Mouse (Mus musculus) left cerebral cortex, postnatal 10 days (tissue): Measurements from ENCODE around the gene Rtp4. TPM values are rescaled to one million over a fixed set of nuclear protein-coding genes. Genes with fewer than 3 reads are reported as not detected.

Experiments used
- DNase-seq, 2 experiments: peaks; one replicate each; pipeline ENCODE4 v3.0.0; 2021 to 2022; ENCODE audit warnings: low spot score in 2 of 2, mixed read lengths in 1 of 2; ENCODE audit errors: extremely low spot score in 1 of 2
- intact Hi-C: fragments of 180-260 bp; cut with DNase I; formaldehyde crosslinking; loops from one replicate; pipeline ENCODE4 v1.15.1; 2025
- total RNA-seq, 2 experiments: library from RNA; stranded (reverse); gene quantifications; 2 replicates each; pipeline ENCODE4 v1.2.3; 2021

Gene Rtp4
- total RNA-seq, 2 experiments from 2014 or later: 1.7 TPM; not detected in 1

- intact Hi-C loops: no loop called here
- no peak for DNase-seq
Observed at GRCm38 (mm10) chr16:23505904-23506687, 14.0 kb upstream of the Rtp4 start.

- DNase-seq: no peak
- intact Hi-C loops: no loop called here
Observed at GRCm38 (mm10) chr16:23511166-23511935, 8.7 kb upstream of the Rtp4 start.

GRCm38 (mm10) chr16:23513401-23513800 lies 6.7 kb upstream of the Rtp4 start:
- intact Hi-C loops: no loop called here
- no peak for DNase-seq

DNA sequence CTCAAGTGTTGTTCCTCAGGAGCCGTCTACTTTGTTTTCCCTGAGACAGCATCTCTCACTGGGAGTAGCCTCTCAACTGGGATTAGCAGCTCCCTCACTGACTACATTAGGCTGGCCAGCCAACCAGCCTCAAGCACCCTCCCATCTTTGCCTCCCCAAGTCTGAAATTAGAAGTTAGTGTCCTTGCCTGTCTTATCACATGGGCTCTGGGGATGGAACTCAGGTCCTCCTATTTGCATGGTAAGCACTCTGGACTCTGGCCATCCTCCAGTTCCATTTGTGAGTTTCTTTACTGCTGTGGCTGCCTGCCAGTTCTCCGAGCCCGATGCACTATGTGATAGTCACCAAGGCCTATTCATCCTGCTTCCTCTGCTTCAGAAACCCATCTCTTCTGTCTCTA lies 4.3 kb upstream of the Rtp4 start:
- intact Hi-C loops: no loop called here
- peak in 1 of 2 experiments; percentile 70 for DNase-seq

- intact Hi-C loops: no loop called here
- DNase-seq: no peak
Observed at GRCm38 (mm10) chr16:23516606-23517005, 3.5 kb upstream of the Rtp4 start.

DNA sequence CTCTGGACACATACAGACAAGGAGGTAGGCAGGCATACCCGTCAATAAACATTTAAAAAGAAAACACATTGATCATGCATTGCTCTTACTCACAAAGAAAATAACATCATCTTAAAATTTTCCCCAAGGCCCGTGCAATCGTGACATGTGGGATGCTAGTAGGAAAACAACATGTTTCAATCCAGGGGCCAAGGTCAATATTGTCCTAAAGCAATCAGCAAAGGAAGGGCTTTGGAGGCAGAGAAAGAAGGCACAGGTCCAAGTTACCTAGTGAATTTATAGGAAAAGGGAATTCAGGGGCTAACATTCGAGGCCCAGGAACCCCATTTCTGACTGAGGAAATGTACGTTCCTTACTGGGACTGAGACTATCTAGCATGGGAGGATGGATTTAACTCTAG lies 2.9 kb upstream of the Rtp4 start:
- intact Hi-C loops: no loop called here
- DNase-seq: no peak

DNA sequence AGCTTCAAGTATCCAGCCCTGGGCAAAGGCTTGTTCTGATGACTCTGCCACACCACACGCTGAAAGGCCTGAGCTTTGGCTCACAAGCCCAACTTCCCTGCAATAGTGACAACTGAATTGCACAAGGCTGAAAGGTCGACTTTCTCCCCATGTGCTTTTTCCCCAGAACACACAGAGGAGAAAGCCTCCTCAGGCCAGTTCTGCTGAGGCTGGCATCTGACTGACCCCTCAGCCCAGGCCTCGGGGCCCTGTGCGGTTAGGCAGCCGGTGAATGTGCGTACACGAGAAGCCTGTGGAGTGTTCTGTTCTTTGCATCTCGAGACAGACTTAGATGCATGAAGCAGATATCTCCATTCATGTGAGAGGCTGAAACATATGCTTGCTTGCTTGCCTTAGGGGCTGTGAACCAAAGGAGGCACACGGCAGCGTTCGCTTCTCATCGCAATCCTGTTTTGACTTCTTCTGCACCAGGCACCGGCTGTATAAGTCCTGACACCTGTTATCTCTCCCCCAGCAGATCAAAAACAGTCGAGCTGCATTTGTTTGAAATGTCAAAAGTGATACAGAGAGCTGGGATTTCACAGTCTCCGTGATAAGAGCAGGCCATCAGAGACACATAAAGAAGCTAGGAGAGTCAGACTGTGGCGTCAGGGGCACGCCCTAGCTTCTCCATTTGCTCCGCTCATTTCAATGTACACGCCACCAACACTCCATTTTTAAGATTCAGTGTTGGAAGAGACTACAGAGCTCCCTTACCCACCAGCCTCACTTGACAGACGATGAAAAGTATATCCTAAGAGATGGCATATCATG lies 2.1 kb upstream of the Rtp4 start:
- no peak for DNase-seq
- intact Hi-C loops: no loop called here

GRCm38 (mm10) chr16:23518567-23519369 lies 1.3 kb upstream of the Rtp4 start:
- intact Hi-C loops: no loop called here
- DNase-seq: no peak

- no peak for DNase-seq
- intact Hi-C loops: no loop called here
Observed at GRCm38 (mm10) chr16:23519771-23520170, 320 bp upstream of the Rtp4 start.

DNA sequence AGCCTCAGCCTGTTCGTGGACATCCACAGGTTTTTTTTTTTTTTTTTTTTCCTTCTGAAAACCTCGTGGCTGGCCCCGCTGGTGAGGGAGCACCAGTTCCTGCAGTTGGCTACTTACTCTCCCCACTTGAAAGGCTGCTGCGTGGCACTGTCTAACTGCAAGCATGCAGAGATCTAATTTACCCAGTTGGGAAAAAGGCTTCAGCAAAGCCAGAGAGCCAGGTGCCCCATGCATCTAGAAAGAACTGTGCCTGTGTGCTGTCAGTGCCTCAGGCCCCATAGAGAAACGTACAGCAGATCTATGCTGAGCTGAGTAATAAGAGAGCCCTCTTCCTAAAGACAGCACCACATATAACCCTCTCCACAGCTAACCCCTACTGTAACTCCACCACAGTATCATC lies 1.0 kb downstream of the Rtp4 start:
- intact Hi-C loops: no loop called here
- no peak for DNase-seq

DNA sequence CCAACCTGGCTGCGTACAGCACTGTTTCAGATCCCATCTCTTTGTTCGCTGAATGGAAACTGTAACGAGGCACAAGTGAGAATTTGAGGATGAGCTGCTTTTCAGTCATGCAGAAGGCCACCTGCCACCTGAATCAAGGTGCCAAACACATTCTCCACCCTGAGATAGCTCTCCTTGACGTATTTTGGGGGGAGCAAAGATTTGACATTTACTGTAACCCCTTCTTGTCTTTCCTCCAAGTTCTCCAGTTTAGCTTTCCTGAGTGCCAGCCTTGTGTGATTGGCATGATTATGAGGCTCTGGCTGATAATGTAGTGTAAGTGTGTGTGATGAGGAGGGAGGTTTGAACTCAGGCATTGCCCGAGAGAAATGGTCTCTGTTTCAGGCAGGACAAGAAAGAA lies 2.0 kb downstream of the Rtp4 start:
- intact Hi-C loops: no loop called here
- DNase-seq: no peak

DNA sequence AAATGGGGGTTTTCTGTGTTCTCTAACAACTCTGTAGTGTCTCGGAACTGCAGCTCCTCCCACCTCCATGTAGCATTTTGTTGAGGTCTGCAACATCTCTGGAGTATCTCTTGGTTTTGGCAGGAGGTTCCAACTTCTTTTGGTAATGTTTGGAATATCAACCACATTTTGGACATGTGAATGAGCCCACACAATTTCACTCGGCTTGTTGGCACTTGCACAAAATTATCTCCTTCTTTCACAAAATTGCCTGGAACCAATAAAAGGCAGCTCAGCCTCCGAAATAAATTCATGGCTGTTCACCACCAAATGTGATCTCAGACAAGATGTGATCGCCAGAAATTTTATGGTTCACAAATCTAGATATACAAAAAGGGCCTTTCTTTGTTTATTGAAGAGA lies 9.1 kb downstream of the Rtp4 start:
- no peak for DNase-seq
- intact Hi-C loops: no loop called here

GRCm38 (mm10) chr16:23533707-23534106 lies 13.6 kb downstream of the Rtp4 start:
- DNase-seq: no peak
- intact Hi-C loops: no loop called here

DNA sequence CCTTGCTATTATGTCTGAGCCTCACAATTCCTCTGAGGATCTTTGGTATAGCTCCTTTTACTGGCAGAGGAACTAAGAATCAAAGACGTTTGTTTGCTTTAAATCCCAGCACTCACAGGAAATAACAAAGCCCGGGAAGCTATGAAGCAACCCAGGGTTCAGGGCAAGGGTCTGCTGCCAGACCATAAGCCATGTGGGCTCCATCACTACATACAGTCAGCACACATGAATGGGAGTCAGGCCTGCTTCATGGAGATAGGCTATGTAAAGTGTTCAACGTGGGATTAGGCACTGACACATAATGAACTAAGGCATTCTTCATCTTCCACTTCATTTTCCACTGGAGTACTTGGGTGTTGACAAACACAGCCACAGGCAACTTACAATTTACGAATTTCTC lies 21.0 kb downstream of the Rtp4 start:
- no peak for DNase-seq
- intact Hi-C loops: no loop called here

- no peak for DNase-seq
- intact Hi-C loops: no loop called here
Observed at GRCm38 (mm10) chr16:23542866-23543265, 22.8 kb downstream of the Rtp4 start.

DNA sequence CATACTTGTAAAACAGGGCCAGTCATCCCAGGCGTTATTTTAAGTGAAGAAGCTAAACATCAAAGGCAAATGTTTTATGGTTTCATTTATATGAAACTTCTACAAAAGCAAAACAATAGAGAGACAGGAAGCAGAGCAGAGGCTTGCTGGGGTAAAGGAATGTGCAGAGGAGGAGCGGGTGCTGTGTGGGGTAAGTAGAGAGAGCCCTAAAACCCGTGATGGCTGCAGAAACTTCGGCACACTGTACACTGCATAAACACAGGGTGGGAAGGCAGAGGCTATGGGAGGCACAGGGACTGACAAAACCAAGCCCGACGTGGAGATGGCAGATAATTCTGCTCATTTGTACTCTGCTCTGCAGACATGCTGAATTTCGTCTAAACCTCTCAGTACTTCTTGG lies 24.3 kb downstream of the Rtp4 start:
- intact Hi-C loops: no loop called here
- no peak for DNase-seq

GRCm38 (mm10) chr16:23547783-23548182 lies 27.7 kb downstream of the Rtp4 start:
- intact Hi-C loops: loop anchor here (2.0 kb wide), 1 partner anchor 95 kb away; no protein-coding TSS in a partner anchor

GRCm38 (mm10) chr16:23550346-23550980 lies 30.4 kb downstream of the Rtp4 start:
- peak; percentile 70 to 75 for DNase-seq
- intact Hi-C loops: loop anchor here (1.0 kb wide), 2 partner anchors 348 to 403 kb away; no protein-coding TSS in a partner anchor

More at GRCm38 (mm10) chr16:23547783-23548182, 27.7 kb downstream of the Rtp4 start:
- DNase-seq: no peak
